Mouse (Mus musculus) thymus, adult 2 months (tissue): ENCODE measurements around the gene Cpeb4. TPM values are rescaled to one million over a fixed set of nuclear protein-coding genes. Genes with fewer than 3 reads are reported as not detected.

Source experiments
- DNase-seq: peaks from one replicate; pipeline ENCODE4 v3.0.0; 2021
- H3K27ac ChIP-seq: fragments of 200-500 bp; 2 replicates; pipeline ENCODE4 v1.5.1; 2012; ENCODE audit warnings: low read length, control low read depth; ENCODE audit not compliant: control insufficient read depth, insufficient read depth
- H3K27me3 ChIP-seq: fragments of 200-500 bp; 2 replicates; pipeline ENCODE4 v1.6.1; 2012; ENCODE audit warnings: mild to moderate bottlenecking, low read length, moderate library complexity, mixed read lengths; ENCODE audit not compliant: control insufficient read depth, insufficient read depth
- H3K36me3 ChIP-seq: fragments of 200-500 bp; 2 replicates; pipeline ENCODE4 v1.6.1; 2012; ENCODE audit warnings: mild to moderate bottlenecking, low read length, moderate library complexity; ENCODE audit not compliant: control insufficient read depth, insufficient read depth
- H3K4me1 ChIP-seq: fragments of 200-500 bp; replicated peaks from 2 replicates; pipeline ENCODE4 v1.6.1; 2012; ENCODE audit warnings: low read length; ENCODE audit not compliant: control insufficient read depth, insufficient read depth
- H3K4me3 ChIP-seq: fragments of 200-500 bp; 2 replicates; pipeline ENCODE4 v1.5.1; 2012; ENCODE audit warnings: mild to moderate bottlenecking, low read length, control low read depth, moderate library complexity; ENCODE audit not compliant: control insufficient read depth, insufficient read depth
- CTCF ChIP-seq: fragments of 200-500 bp; IDR thresholded peaks from 2 replicates; pipeline ENCODE4 v1.5.1; 2012; ENCODE audit warnings: mild to moderate bottlenecking, control low read depth, low read length, moderate library complexity, borderline replicate concordance; ENCODE audit not compliant: control insufficient read depth, poor library complexity, insufficient read depth; ENCODE audit errors: extremely low read depth
- POLR2A ChIP-seq: fragments of 200-500 bp; IDR thresholded peaks from 2 replicates; pipeline ENCODE4 v1.6.1; 2012; ENCODE audit warnings: mild to moderate bottlenecking, low read length, control low read depth, moderate library complexity; ENCODE audit not compliant: control insufficient read depth, poor library complexity, insufficient read depth; ENCODE audit errors: extremely low read depth
- WGBS: fragments of 180-500 bp; shearing (Covaris S2); methylation state at CpG from one replicate; pipeline ENCODE4 v1.1.7; 2018; 5-methylcytosine and 5-hydroxymethylcytosine counted together
- polyA plus RNA-seq: library from polyadenylated mRNA; depleted of rRNA; stranded (reverse); fragments of >200 nt; gene quantifications from 2 replicates; pipeline ENCODE4 v1.2.3, GENCODE M21; 2012; rRNA removed

Cpeb4 gene
- polyA plus RNA-seq = 12.0 and 13.0 TPM in 2 replicates

GRCm38 (mm10) chr11:31871911-31872310 lies at the start of gene Cpeb4:
TSS of gene Cpeb4 (plus strand) at chr11:31872211.
- H3K27ac ChIP-seq = no peak within 1 kb of the TSS
- H3K4me3 ChIP-seq = peak within 1 kb of the TSS; percentile 76
- TF ChIP-seq CTCF = no peak
- TF ChIP-seq POLR2A = no peak
- 95% methylated on average over 4 of the region's 4 CpGs for WGBS
- H3K4me1 ChIP-seq = peaks cover 14% of the 10 kb centered on the region
- no peaks in the 10 kb centered on the region for H3K27me3 ChIP-seq
- no peaks in the 10 kb centered on the region for H3K36me3 ChIP-seq
- no peak for DNase-seq

DNA sequence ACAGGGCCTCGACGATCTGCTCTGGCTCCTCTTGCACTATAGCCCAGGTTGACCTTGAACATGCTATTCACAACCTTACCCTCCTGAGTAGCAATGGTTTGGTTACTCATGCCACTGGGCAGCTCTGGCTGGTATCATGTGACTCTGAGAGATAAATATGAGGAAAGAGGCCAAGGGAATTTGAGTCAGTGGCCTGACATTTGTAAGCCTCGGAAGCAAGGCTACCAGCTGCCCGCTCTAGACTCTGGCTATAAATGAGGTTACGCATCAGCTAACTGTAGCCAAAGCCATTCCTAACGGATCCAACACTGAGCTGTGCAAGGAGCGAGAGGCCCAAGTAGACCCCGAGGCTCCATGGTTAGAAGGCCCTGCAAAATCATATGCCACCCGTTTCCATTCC lies 49.5 kb upstream of the Cpeb4 start:
- Histone ChIP-seq H3K4me1 (peaks cover 23% of the 10 kb centered on the region), H3K36me3 (no peaks in the 10 kb centered on the region), H3K27me3 (no peaks in the 10 kb centered on the region), H3K27ac (no peak overlapping the region), H3K4me3 (no peak overlapping the region)
- 84% methylated on average over 9 of the region's 9 CpGs for WGBS
- DNase-seq = no peak
- no peak for TF ChIP-seq CTCF
- TF ChIP-seq POLR2A = no peak

- Histone ChIP-seq H3K27me3 (no peaks in the 10 kb centered on the region), H3K27ac (no peak overlapping the region), H3K4me3 (no peak overlapping the region), H3K4me1 (peaks cover 23% of the 10 kb centered on the region), H3K36me3 (no peaks in the 10 kb centered on the region)
- TF ChIP-seq CTCF (no peak), POLR2A (no peak)
- WGBS = 91% methylated on average over 7 of the region's 7 CpGs
- no peak for DNase-seq
These were observed 48.5 kb upstream of the Cpeb4 start for GRCm38 (mm10) chr11:31823513-31823912.

- Histone ChIP-seq H3K27ac (no peak overlapping the region), H3K4me1 (peaks cover 23% of the 10 kb centered on the region), H3K27me3 (no peaks in the 10 kb centered on the region), H3K4me3 (no peak overlapping the region), H3K36me3 (no peaks in the 10 kb centered on the region)
- WGBS = 16% methylated on average over 14 of the region's 14 CpGs
- TF ChIP-seq POLR2A (no peak), CTCF (no peak)
- DNase-seq = no peak
These were observed 47.4 kb upstream of the Cpeb4 start for GRCm38 (mm10) chr11:31824504-31825166.

DNA sequence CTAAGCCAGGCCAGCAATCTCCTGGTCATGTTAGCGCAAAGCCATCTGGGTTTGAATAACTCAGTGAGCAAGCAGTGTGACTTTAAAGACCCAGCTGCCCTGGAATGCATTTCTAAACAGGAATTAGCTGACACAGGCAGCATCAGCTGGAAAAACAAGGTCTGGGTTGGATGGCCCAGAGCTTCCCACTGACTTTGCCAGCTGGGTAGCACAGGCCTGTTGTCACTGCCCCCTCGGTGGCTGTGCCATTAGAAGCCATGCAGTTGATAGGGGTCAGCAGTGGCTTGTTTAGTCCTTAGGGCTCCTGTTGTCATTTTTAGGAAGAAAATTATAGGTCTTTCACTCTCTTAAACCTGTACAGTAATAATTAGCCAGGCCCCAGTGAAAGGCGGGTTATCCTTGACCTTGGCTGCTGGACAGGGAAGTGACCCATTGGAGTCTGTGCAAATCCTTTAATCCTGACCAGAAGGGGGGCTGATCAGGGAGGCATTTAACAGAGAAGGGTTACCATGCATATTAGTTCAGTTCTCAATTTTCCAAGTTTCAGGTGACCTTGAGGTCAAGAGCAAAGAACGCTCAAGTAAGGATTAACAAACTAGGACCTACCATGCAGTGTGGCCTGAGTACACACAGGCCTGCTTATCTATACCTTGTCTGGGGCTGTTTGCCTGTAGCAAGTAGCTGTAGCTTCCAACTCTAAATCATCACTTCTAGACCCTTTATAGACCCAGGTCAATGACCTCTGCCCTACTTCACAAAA lies 43.8 kb upstream of the Cpeb4 start:
- no peak overlapping the region for H3K4me3 ChIP-seq
- no peaks in the 10 kb centered on the region for H3K36me3 ChIP-seq
- peaks cover 20% of the 10 kb centered on the region for H3K4me1 ChIP-seq
- H3K27me3 ChIP-seq = no peaks in the 10 kb centered on the region
- H3K27ac ChIP-seq = no peak overlapping the region
- no peak for DNase-seq
- WGBS = 96% methylated on average over 4 of the region's 4 CpGs
- TF ChIP-seq CTCF = no peak
- TF ChIP-seq POLR2A = no peak

- no peaks in the 10 kb centered on the region for H3K36me3 ChIP-seq
- no peak overlapping the region for H3K4me3 ChIP-seq
- WGBS = 96% methylated on average over 2 of the region's 2 CpGs
- peaks cover 20% of the 10 kb centered on the region for H3K4me1 ChIP-seq
- no peak for DNase-seq
- no peak overlapping the region for H3K27ac ChIP-seq
- H3K27me3 ChIP-seq = no peaks in the 10 kb centered on the region
- TF ChIP-seq CTCF (no peak), POLR2A (no peak)
These were observed 43.3 kb upstream of the Cpeb4 start for GRCm38 (mm10) chr11:31828771-31829072.
